Mouse (Mus musculus): ENCODE data around the gene Pik3r5. TPM values are rescaled to one million over a fixed set of nuclear protein-coding genes. Genes with fewer than 3 reads are reported as not detected.

The Pik3r5 gene
- total RNA-seq, 2 experiments from 2014 or later = 1.6 to 2.3 TPM

DNA sequence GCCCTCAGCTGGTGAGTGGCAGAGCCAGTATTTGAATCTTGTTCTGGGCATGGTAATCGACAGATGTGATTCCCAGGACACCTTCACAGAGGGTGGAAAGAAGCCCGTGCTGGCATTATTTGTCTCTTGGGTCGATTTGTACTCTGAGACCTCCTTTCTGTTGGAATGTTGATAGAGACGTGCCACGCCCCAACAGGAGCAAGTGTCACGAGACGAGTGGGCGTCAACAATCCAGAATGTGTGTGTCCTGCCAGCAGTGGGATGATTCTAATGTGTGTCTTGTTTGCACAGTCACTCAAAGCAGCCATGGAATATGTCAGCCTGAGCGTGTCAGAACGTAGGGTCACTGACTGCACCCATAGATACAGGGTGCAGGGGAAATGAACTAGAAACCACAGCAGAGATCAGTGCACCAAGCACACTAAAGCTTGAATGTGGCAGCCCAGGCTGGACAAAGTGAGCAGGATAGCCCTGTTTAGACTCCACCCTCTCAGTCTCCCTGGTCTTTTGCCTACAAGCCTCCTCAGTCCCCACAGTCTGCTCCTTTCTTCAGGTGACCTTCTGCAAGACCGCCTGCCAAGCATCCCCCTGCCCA, 100.1 kb downstream of the Pik3r5 start:
- no peak for DNase-seq

DNA sequence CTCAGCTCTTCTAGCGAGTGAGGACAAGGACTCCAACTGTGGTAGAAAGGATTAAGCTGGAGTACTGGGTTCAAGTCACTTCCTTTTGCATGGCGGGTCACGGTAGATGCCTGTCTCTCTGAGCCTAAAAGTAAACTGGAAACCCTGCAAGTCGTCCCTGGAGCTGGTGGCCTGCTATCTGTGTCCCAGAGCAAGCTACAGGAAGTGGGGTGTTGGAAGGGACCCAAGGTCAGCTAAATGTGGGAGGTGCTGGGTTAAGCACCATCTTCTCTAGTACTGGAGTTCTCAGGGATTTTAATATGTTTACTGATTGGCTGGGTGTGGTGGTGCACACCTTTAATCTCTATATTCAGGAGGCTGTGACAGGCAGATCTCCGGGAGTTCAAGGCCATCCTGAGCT, 100.9 kb downstream of the Pik3r5 start:
- no peak for DNase-seq

- DNase-seq = no peak
These were observed 102.1 kb downstream of the Pik3r5 start for GRCm38 (mm10) chr11:68533971-68534475.

DNA sequence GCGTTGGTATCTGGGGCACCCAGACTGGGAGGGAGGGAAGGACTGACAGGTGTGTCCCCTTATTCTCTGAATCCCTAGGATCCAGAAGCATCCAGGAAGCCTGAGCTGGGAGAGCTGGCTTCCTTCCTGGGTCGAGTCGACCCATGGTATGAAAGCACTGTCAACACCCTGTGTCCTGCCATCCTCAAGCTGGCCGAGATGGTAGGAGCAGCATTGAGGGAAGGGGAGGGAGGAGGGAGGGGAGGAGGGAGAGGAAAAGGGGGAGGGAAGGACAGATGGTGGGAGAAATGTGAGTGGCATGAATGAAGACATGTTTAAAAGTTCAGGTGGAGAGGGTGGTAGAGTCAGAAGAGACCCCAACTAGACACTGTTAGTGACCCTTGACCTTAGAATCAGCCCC, 104.1 kb downstream of the Pik3r5 start:
- no peak for DNase-seq

DNA sequence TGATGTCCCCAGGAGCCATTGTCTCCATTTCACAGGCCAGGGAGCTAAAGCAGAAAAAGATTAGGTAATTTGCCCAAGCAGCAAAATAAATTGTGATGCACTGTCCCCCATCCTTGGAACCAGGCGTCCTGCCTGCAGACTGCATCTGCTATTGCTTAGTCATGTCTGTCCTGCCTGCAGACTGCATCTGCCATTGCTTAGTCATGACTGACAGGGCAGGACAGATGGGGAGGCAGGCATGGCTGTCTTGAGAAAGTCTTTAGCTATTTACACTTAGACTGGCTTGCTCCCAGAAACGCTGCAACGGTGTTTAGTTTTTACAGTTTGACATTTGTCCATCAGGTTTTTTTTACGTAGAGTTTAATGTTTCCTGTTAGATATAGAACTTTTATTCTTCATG, 104.5 kb downstream of the Pik3r5 start:
- no peak for DNase-seq

- no peak for DNase-seq
These were observed 107.7 kb downstream of the Pik3r5 start for GRCm38 (mm10) chr11:68539621-68540020.

GRCm38 (mm10) chr11:68544554-68544953, 112.6 kb downstream of the Pik3r5 start:
- peak; percentile 47 for DNase-seq

DNA sequence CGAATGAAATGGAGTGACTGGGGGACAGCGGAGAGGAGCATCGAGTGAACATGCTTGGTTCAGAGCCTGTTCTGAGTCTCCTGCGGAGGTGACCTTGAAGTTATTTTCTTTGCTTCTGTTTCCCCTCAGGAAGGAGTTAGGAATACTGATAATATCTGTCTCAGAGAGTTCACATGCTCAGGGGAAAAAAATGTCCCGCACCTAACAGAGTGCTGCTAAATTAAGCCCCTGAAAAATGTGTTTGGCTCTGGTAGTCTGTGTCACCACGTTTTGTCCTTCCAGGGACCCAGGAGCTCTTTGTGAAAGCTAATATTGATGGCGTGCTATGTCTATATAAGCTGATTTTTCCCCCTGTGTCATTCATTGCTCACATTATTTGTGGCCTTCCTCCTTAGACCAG, 113.3 kb downstream of the Pik3r5 start:
- DNase-seq = no peak

- DNase-seq = no peak
These were observed 113.8 kb downstream of the Pik3r5 start for GRCm38 (mm10) chr11:68545682-68546222.

Other genes starting within 250 kb of the Pik3r5 start
- 10 to 100 TPM; 11.0 TPM for gene Ntn1, start 31.3 kb upstream of the Pik3r5 start, total RNA-seq (2021)
- 1 to 10 TPM; 3.6 to 4.7 TPM for gene Pik3r6, start 70.9 kb downstream of the Pik3r5 start, total RNA-seq (2021)
- under 1 TPM in 1 of 2 experiments, not detected in 1; 0.27 TPM for gene Mfsd6l, start 124.1 kb downstream of the Pik3r5 start, total RNA-seq (2021)
- under 1 TPM in 1 of 2 experiments, not detected in 1; 0.72 TPM for gene Ccdc42, start 154.9 kb downstream of the Pik3r5 start, total RNA-seq (2021)

Measured in adrenal gland, postnatal 10 days (tissue).